Mouse (Mus musculus) CH12.LX (cell line): ENCODE measurements around the gene Fam71f2. TPM values are rescaled to one million over a fixed set of nuclear protein-coding genes. Genes with fewer than 3 reads are reported as not detected.

ENCODE experiments used
- DNase-seq: peaks from one replicate; pipeline ENCODE4 v3.0.0-alpha.2; 2013; ENCODE audit errors: extremely low read depth
- H3K27ac ChIP-seq: 2 replicates; pipeline ENCODE4 v1.5.1; 2012; ENCODE audit warnings: low read depth, mild to moderate bottlenecking, control low read depth, moderate library complexity; ENCODE audit not compliant: insufficient read depth
- H3K27me3 ChIP-seq: replicated peaks from 2 replicates; pipeline ENCODE3; 2012; ENCODE audit warnings: inconsistent platforms
- H3K36me3 ChIP-seq, 2 experiments: replicated peaks in 1 of 2; 2 replicates each; pipeline versions ENCODE3 to v1.6.1; 2012; ENCODE audit warnings: inconsistent platforms in 1 of 2, low read length in 1 of 2, mild to moderate bottlenecking in 1 of 2, mixed read lengths in 1 of 2, moderate library complexity in 1 of 2; ENCODE audit not compliant: control insufficient read depth in 1 of 2, insufficient read depth in 1 of 2
- H3K4me1 ChIP-seq, 2 experiments: 2 replicates each; pipeline ENCODE4 v1.6.1; 2012; ENCODE audit warnings: inconsistent platforms in 1 of 2, moderate library complexity in 1 of 2; ENCODE audit not compliant: insufficient read depth in 2 of 2, control insufficient read depth in 1 of 2
- H3K4me2 ChIP-seq: 2 replicates; pipeline ENCODE4 v1.6.1; 2012; ENCODE audit warnings: low read depth, mild to moderate bottlenecking, control low read depth; ENCODE audit not compliant: poor library complexity, insufficient read depth, severe bottlenecking
- H3K4me3 ChIP-seq, 3 experiments: fragments of 150-350 bp in 1 of 3; sonication (generic) in 1 of 3; replicated peaks in 1 of 3; 2 replicates each; pipeline versions ENCODE3 to v1.5.1; 2011 to 2012; ENCODE audit warnings: low read depth in 2 of 3, low read length in 2 of 3, mild to moderate bottlenecking in 2 of 3, moderate library complexity in 2 of 3, control low read depth in 1 of 3, improper control_type of control experiment in 1 of 3, inconsistent platforms in 1 of 3, mixed read lengths in 1 of 3; ENCODE audit not compliant: poor library complexity in 1 of 3
- H3K79me2 ChIP-seq: replicated peaks from 2 replicates; pipeline ENCODE4 v1.6.1; 2012; ENCODE audit warnings: mild to moderate bottlenecking, moderate library complexity; ENCODE audit not compliant: control insufficient read depth, poor library complexity, insufficient read depth, severe bottlenecking; ENCODE audit errors: extremely low read depth
- H3K9ac ChIP-seq: 2 replicates; pipeline ENCODE4 v1.6.1; 2012; ENCODE audit warnings: low read depth, mild to moderate bottlenecking, control low read depth, moderate library complexity; ENCODE audit not compliant: insufficient read depth
- H3K9me3 ChIP-seq: replicated peaks from 2 replicates; pipeline ENCODE3; 2012; ENCODE audit warnings: low read length, inconsistent platforms, mixed read lengths
- BHLHE40 ChIP-seq: IDR thresholded peaks from 2 replicates; pipeline ENCODE4 v1.6.1; 2011; ENCODE audit warnings: mild to moderate bottlenecking, low read depth, low read length, improper control_type of control experiment
- E2F4 ChIP-seq: IDR thresholded peaks from 2 replicates; pipeline ENCODE4 v1.6.1; 2011; ENCODE audit warnings: low read depth, low read length, improper control_type of control experiment; ENCODE audit not compliant: insufficient replicate concordance
- EP300 ChIP-seq: IDR thresholded peaks from 2 replicates; pipeline ENCODE4 v1.6.1; 2011; ENCODE audit warnings: low read length, improper control_type of control experiment
- ETS1 ChIP-seq: conservative IDR thresholded peaks from 2 replicates; pipeline ENCODE4 v1.6.1; 2012; ENCODE audit warnings: low read depth, mild to moderate bottlenecking, inconsistent platforms, low read length, improper control_type of control experiment, moderate library complexity
- GABPA ChIP-seq: IDR thresholded peaks from 2 replicates; pipeline ENCODE4 v1.6.1; 2012; ENCODE audit warnings: low read depth, low read length, improper control_type of control experiment, inconsistent platforms; ENCODE audit not compliant: insufficient replicate concordance
- IRF4 ChIP-seq: IDR thresholded peaks from 2 replicates; pipeline ENCODE4 v1.6.1; 2014; ENCODE audit warnings: low read depth, mild to moderate bottlenecking, inconsistent platforms, low read length, improper control_type of control experiment
- JUN ChIP-seq: IDR thresholded peaks from 2 replicates; pipeline ENCODE4 v1.6.1; 2011; ENCODE audit warnings: low read depth, mild to moderate bottlenecking, low read length, improper control_type of control experiment, moderate library complexity; ENCODE audit not compliant: insufficient read depth
- JUND ChIP-seq: conservative IDR thresholded peaks from 2 replicates; pipeline ENCODE4 v1.6.1; 2011; ENCODE audit warnings: low read depth, low read length, improper control_type of control experiment
- MAFK ChIP-seq: IDR thresholded peaks from 2 replicates; pipeline ENCODE4 v1.6.1; 2011; ENCODE audit warnings: low read length, improper control_type of control experiment; ENCODE audit not compliant: insufficient replicate concordance
- MXI1 ChIP-seq: IDR thresholded peaks from 2 replicates; pipeline ENCODE4 v1.6.1; 2011; ENCODE audit warnings: mild to moderate bottlenecking, low read depth, low read length, improper control_type of control experiment
- MYC ChIP-seq: IDR thresholded peaks from 2 replicates; pipeline ENCODE4 v1.6.1; 2011; ENCODE audit warnings: low read depth, mild to moderate bottlenecking, improper control_type of control experiment, low read length
- RCOR1 ChIP-seq: conservative IDR thresholded peaks from 2 replicates; pipeline ENCODE4 v1.6.1; 2012; ENCODE audit warnings: low read depth, mild to moderate bottlenecking, inconsistent platforms, low read length, improper control_type of control experiment
- SIN3A ChIP-seq: IDR thresholded peaks from 2 replicates; pipeline ENCODE4 v1.6.1; 2012; ENCODE audit warnings: low read length, improper control_type of control experiment, inconsistent platforms
- TCF12 ChIP-seq: IDR thresholded peaks from 2 replicates; pipeline ENCODE4 v1.6.1; 2014; ENCODE audit warnings: low read depth, mild to moderate bottlenecking, inconsistent platforms, low read length, improper control_type of control experiment
- USF2 ChIP-seq: conservative IDR thresholded peaks from 2 replicates; pipeline ENCODE4 v1.6.1; 2011; ENCODE audit warnings: low read depth, low read length, improper control_type of control experiment
- ZKSCAN1 ChIP-seq: IDR thresholded peaks from 2 replicates; pipeline ENCODE4 v1.6.1; 2012; ENCODE audit warnings: low read depth, inconsistent platforms, low read length, improper control_type of control experiment, borderline replicate concordance
- dilution Hi-C: fragments of 300-500 bp; cut with MboI; formaldehyde crosslinking; loops from 2 replicates; pipeline ENCODE4 v1.14.3; 2020; ENCODE audit warnings: low sequenced_read_pairs; ENCODE audit not compliant: extremely low pct_unique_long_range_greater_than_20kb, extremely low pct_ligation_motif_present
- in situ Hi-C: fragments of 300-500 bp; cut with MboI; formaldehyde crosslinking; loops from 3 replicates; pipeline ENCODE4 v1.14.3; 2019; ENCODE audit warnings: low sequenced_read_pairs, low pct_ligation_motif_present, low pct_unique_long_range_greater_than_20kb, mixed read lengths
- polyA plus RNA-seq: library from polyadenylated mRNA; unstranded; fragments of >175 nt; gene quantifications from 2 replicates; pipeline ENCODE4 v1.2.1, GENCODE M21; 2012; ENCODE audit warnings: low read depth; ENCODE audit not compliant: insufficient read length
- total RNA-seq, 2 experiments: library from RNA; depleted of rRNA; stranded (reverse); fragments of 300-350 nt in 1 of 2; fragments of >200 nt in 1 of 2; gene quantifications; 2 replicates each; pipeline ENCODE4 v1.2.3; 2012 to 2014

Fam71f2 gene
- total and polyA plus RNA-seq, 3 experiments = 0.23 to 0.30 TPM; not detected in 1

GRCm38 (mm10) chr6:29313690-29314202 is 34.4 kb downstream of the Fam71f2 start:
- peaks cover 10% of the 10 kb centered on the region for H3K9me3 ChIP-seq
- peaks cover 11 to 26% of the 10 kb centered on the region in 2 experiments; a peak in 3 of 4 replicates for H3K4me1 ChIP-seq
- dilution Hi-C loops (no loop called here), in situ Hi-C loops (no loop called here)
- no peaks in the 10 kb centered on the region for H3K79me2 ChIP-seq
- TF ChIP-seq BHLHE40 (peak; percentile 52), GABPA (no peak), JUND (peak; percentile 58; the same call in 1 of the 2 replicates), E2F4 (no peak), IRF4 (peak; percentile 80), USF2 (no peak), MYC (0 out of 2 replicates have a peak, but pooled peaks have one; percentile 15), EP300 (peak; percentile 67), ETS1 (peak; percentile 40; the same call in 1 of the 2 replicates), TCF12 (0 out of 2 replicates have a peak, but pooled peaks have one; percentile 26), MXI1 (0 out of 2 replicates have a peak, but pooled peaks have one; percentile 31), JUN (peak; percentile 81)
- DNase-seq = peak; percentile 54
- peaks cover 12% of the 10 kb centered on the region for H3K27me3 ChIP-seq
- H3K4me2 ChIP-seq = 0 out of 2 replicates have a peak overlapping the region, but pooled peaks have one; percentile 10
- no peak overlapping the region for H3K27ac ChIP-seq
- H3K4me3 ChIP-seq = no peak overlapping the region
- H3K9ac ChIP-seq = no peak overlapping the region
- H3K36me3 ChIP-seq = no peaks in the 10 kb centered on the region

- no peak overlapping the region for H3K4me2 ChIP-seq
- H3K36me3 ChIP-seq = no peaks in the 10 kb centered on the region
- dilution Hi-C loops (no loop called here), in situ Hi-C loops (no loop called here)
- no peak overlapping the region for H3K9ac ChIP-seq
- TF ChIP-seq MAFK (no peak), ZKSCAN1 (no peak), SIN3A (no peak), RCOR1 (no peak)
- H3K4me1 ChIP-seq = peaks cover 10 to 23% of the 10 kb centered on the region in 2 experiments
- H3K79me2 ChIP-seq = no peaks in the 10 kb centered on the region
- no peak overlapping the region for H3K27ac ChIP-seq
- H3K4me3 ChIP-seq = no peak overlapping the region
- peaks cover 36% of the 10 kb centered on the region for H3K27me3 ChIP-seq
- H3K9me3 ChIP-seq = no peaks in the 10 kb centered on the region
- no peak for DNase-seq
These were observed 37.9 kb downstream of the Fam71f2 start for GRCm38 (mm10) chr6:29317286-29317685.
